Mouse (Mus musculus) layer of hippocampus, postnatal 14 days (tissue): ENCODE results near the gene Frmd4a. TPM values are rescaled to one million over a fixed set of nuclear protein-coding genes. Genes with fewer than 3 reads are reported as not detected.
A peak's percentile ranks its signal among the peaks of the same experiment; 100 is the strongest.

Experiments
- DNase-seq, 2 experiments: peaks; one replicate each; pipeline ENCODE4 v3.0.0; 2021 to 2022; ENCODE audit warnings: low spot score in 2 of 2, mixed read lengths in 1 of 2
- total RNA-seq, 2 experiments: library from RNA; stranded (reverse); gene quantifications; 2 replicates each; pipeline ENCODE4 v1.2.3; 2021

Frmd4a gene
- total RNA-seq, 2 experiments from 2014 or later: 115 to 121 TPM

- no peak for DNase-seq
Measured at GRCm38 (mm10) chr2:4511080-4511386, 493.5 kb downstream of the Frmd4a start.

DNA sequence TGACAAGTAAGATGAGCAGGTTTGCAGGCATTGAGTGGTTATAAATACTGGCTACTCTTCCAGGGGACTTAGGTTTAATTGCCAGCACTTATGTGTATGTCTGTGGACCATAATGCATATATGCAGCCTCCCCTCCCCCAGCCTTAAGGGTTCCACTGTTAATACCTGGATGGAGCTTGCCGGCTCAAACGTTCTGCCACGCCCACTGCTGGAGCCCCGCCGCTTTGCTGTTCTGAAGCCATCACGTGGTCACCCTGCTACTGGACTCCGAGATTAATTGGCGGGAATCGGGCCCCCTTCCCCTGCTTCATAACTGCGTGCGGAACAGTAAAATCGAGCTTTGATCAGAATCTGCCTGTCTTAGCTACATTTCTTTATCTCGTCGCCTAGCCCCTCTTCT is 495.1 kb downstream of the Frmd4a start:
- DNase-seq: no peak

DNA sequence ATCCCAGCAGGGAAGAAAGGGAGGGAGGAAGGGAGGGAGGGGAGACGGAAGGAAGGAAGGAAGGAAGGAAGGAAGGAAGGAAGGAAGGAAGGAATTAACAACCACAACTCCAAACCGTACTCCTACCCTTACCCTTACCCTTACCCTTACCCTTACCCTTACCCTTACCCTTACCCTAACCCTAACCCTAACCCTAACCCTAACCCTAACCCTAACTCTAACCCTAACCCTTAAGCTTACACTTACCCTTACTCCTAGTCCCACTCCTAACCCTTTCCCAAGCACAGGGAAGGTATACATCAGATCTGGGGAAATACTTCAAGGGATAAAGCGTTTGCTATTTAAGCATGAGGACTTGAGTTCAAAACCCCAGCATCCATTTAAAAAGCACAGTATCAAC is 498.4 kb downstream of the Frmd4a start:
- DNase-seq: no peak

DNA sequence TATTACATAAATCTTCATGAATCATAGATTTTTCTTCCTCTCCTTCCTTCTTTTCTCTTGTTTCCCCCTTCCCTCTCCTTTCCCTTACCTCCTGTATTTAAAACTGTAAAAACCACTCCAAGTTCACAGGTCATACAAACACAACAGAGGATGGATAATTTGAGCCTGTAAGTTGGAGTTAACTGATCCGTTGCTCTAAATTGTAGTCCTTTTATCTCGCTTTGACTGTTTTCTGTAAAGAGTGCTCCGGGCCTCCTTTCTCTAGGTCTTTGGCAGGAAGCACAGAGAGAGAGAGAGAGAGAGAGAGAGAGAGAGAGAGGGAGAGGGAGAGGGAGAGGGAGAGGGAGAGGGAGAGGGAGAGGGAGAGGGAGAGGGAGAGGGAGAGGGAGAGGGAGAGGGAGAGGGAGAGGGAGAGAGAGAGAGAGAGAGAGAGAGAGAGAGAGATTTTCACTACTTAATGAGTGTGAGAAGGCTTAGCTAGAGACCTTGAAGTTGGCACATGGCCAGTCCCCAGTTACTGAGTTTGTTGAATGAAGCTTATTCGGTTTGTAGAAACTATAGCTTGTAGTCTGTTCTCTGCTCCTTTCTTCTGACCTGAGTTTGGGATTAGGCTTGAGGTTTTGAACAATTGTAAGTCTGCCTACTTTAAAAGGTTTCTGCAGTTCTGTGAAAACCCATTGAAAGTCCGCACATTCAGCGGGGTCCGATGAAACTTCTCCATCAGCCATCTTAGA is 499.5 kb downstream of the Frmd4a start:
- peak in 1 of 2 experiments; percentile 60 for DNase-seq

GRCm38 (mm10) chr2:4517553-4518125 is 500.1 kb downstream of the Frmd4a start:
- peak in 1 of 2 experiments; percentile 42 for DNase-seq

DNA sequence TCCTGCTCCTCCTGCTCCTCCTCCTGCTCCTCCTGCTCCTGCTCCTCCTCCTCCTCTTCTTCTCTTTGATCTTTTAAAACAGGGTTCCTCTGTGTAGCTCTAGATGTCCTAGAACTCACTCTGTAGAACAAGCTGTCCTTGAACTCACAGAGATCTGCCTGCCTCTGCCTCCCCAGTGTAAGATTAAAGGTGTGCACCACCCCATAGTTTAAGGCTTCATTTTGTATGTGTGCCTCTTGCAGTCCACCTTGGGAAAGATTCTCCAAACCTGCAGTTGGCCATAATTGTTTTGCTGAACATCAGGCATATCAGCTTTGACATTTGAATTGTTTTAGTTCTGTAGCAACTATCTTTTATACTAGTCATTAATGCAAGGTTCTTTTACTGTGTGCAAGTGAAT is 501.0 kb downstream of the Frmd4a start:
- DNase-seq: no peak

- DNase-seq: no peak
Measured at GRCm38 (mm10) chr2:4522769-4523487, 505.4 kb downstream of the Frmd4a start.

- no peak for DNase-seq
Measured at GRCm38 (mm10) chr2:4527094-4527493, 509.6 kb downstream of the Frmd4a start.

- DNase-seq: peak; percentile 46 to 71
Measured at GRCm38 (mm10) chr2:4529254-4529729, 511.8 kb downstream of the Frmd4a start.

DNA sequence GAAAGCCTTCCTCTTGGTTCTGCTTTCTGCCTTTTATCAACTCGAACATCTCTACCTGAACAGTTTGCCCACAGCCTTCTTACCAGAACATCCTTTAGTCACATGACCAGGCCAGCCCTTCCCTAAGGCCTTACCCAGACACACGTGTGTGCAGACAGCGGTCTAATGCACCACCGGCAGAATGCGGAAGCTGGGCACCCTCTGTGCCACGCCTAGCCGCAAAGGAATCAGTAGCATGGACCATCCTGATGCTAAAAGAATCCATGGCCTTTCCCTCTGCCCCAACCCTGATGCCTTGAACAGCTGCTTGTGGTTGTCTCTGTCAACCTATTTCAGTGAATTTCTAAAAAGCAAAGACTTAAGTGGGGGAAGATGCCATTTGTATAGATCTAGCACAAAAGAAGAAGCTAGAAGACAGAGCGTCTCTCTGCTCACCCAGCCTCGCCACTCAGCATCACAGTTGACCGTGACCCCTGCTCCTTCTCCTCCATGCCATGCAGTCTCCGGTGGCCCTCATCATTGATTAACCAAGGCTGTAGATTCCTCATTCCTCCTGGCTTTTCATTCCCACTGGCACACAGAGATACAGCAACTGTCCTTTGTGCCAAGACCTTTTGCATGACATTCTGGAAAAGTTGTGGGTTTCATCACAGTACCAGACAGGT is 514.1 kb downstream of the Frmd4a start:
- no peak for DNase-seq

DNA sequence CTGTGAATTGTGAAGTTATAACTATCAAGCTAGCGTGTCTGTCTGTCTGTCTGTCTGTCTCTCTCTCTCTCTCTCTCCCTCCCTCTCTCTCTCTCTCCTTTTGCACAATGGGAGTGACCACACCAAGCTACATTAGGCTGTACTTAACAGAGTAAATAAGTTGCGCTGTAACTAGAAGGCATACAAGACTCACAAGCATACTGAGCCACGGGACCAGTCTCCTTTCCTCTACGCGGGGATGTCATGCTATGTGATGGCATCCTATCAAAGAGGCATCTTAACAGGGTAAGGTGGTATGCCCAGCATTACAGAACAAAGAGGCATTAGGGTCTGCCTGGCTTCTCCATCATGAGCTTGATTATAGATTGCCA is 514.7 kb downstream of the Frmd4a start:
- DNase-seq: no peak

- DNase-seq: no peak
Measured at GRCm38 (mm10) chr2:4532945-4533344, 515.4 kb downstream of the Frmd4a start.

- DNase-seq: no peak
Measured at GRCm38 (mm10) chr2:4535187-4535864, 517.8 kb downstream of the Frmd4a start.

- DNase-seq: no peak
Measured at GRCm38 (mm10) chr2:4541330-4541729, 523.8 kb downstream of the Frmd4a start.

DNA sequence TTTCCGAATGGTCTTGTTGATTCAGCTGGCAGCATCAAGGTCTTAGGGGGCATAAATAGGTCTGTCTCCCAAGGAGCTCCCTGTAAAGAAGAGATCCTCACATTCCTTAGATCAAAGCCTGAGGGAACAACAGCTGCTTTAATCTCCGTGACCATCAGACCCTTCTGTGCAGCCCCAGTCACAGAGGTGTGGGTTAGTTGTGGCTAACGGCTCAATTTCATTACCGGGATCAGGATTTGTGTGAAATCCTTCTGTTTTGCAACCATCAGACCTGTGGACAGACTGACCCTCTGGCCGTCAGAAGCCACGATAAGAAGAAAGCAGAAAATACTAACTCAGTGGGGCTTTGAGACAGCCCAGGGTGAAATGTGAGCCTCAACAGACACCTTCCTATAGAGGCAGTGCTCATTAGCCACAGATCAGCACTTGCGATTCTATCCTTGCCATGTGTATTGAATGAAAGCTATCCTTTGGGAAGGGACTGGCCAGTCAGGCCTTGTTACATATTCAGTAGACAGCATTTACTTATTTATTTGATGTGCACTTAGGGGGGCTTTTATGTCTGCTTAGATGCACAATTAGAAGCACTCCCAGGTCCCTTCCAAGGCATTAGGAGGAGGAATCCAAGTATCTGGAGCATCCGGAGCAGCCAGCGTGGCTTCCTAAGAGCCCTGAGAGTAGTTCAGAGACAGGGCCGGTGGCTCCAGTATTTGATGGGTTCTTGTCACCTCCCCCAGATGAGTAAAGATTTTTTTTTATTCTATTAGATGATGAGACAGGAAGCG is 524.5 kb downstream of the Frmd4a start:
- no peak for DNase-seq

DNA sequence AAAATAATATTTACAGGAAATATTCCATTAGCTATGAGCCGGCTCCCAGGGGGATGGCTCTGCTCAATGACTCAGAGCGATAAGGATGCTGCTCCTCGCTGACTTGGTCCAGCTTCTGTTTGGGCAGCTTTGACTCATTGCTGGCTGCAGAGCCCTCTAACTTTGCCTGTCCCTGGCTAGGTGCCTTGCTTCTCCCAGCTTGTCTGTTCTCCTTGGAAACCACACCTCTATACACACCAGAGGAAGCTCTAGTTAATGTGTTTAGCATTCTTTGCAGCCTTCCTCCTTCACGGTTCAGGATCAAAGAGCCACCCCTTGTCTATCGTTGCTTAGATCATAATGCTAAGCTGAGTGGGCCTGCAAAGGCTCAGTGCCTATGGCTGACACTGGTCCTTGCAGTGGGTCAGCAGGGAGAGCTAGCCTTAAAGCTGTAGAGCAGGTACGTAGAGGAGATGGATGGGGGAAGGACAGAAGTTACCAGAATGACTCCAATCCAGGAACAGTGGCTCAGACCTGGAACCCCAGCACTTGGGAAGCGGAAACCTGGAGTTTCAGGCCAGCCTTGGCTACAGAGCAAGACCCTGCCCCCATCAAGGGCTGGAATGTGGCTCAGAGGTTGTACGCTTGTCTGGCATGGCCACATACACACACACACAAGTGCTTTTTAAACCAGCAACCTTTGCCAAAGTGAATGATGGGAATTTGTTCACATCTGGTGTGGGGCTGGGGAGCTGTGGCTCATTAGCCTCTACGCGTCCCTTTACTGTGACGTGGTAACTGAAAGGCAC is 525.3 kb downstream of the Frmd4a start:
- no peak for DNase-seq

GRCm38 (mm10) chr2:4543417-4543775 is 525.9 kb downstream of the Frmd4a start:
- DNase-seq: no peak

- DNase-seq: no peak
Measured at GRCm38 (mm10) chr2:4544360-4544759, 526.8 kb downstream of the Frmd4a start.

DNA sequence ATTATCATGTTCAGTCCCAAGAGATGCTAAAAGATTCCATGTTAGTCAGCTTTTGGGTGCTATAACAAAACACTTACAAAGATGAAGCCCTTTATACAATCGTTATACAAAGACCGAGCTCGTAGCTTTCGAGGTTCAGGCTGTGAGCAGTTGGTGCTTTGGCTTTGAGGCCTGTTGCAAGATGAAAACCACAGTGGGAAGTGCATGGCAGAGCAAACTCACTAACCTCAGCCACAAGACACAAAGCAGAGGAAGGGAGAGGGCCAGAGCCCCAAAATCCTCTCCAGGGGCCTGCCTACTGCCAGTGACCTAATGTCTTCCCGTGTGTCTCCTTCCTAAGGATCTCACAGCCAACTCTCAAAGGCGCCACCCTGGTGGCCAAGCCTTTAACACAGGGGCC is 527.7 kb downstream of the Frmd4a start:
- no peak for DNase-seq
